Mouse (Mus musculus): ENCODE measurements around the gene Arhgap19.
"Not testable (repeated sequence)": the region's sequence is repeated elsewhere in the genome, so short reads cannot be mapped to it uniquely, and the experiment has no call there.

Gene Arhgap19

GRCm38 (mm10) chr19:41801742-41802369, at the start of gene Arhgap19:
Gene Arhgap19 (minus strand): TSS chr19:41802047.
- DNase-seq (ENCODE audit: low spot score) = peak; percentile 97

GRCm38 (mm10) chr19:41850719-41851543, 49.1 kb upstream of the Arhgap19 start:
- no peak for DNase-seq (ENCODE audit: low spot score)

- no peak for DNase-seq (ENCODE audit: low spot score)
These were observed 48.3 kb upstream of the Arhgap19 start for GRCm38 (mm10) chr19:41850021-41850718.

GRCm38 (mm10) chr19:41847992-41848851, 46.4 kb upstream of the Arhgap19 start, which contains the start of gene Frat2:
Gene Frat2 (minus strand): TSS chr19:41848132.
- peak; percentile 89 for DNase-seq (ENCODE audit: low spot score)

GRCm38 (mm10) chr19:41847614-41847991, 45.8 kb upstream of the Arhgap19 start:
- DNase-seq (ENCODE audit: low spot score) = not testable (repeated sequence)

GRCm38 (mm10) chr19:41847091-41847581, 45.3 kb upstream of the Arhgap19 start:
- peak; percentile 14 for DNase-seq (ENCODE audit: low spot score)

- no peak for DNase-seq (ENCODE audit: low spot score)
These were observed 44.7 kb upstream of the Arhgap19 start for GRCm38 (mm10) chr19:41846366-41847090.

GRCm38 (mm10) chr19:41844345-41844744, 42.5 kb upstream of the Arhgap19 start:
- DNase-seq (ENCODE audit: low spot score) = no peak

- DNase-seq (ENCODE audit: low spot score) = no peak
These were observed 40.9 kb upstream of the Arhgap19 start for GRCm38 (mm10) chr19:41842706-41843105.

GRCm38 (mm10) chr19:41842196-41842595, 40.3 kb upstream of the Arhgap19 start:
- DNase-seq (ENCODE audit: low spot score) = no peak

GRCm38 (mm10) chr19:41841105-41841750, 39.4 kb upstream of the Arhgap19 start:
- DNase-seq (ENCODE audit: low spot score) = no peak

GRCm38 (mm10) chr19:41839685-41840084, 37.8 kb upstream of the Arhgap19 start:
- DNase-seq (ENCODE audit: low spot score) = no peak

- no peak for DNase-seq (ENCODE audit: low spot score)
These were observed 37.0 kb upstream of the Arhgap19 start for GRCm38 (mm10) chr19:41838808-41839207.

GRCm38 (mm10) chr19:41837917-41838261, 36.0 kb upstream of the Arhgap19 start:
- DNase-seq (ENCODE audit: low spot score) = peak; percentile 66

GRCm38 (mm10) chr19:41837194-41837916, 35.5 kb upstream of the Arhgap19 start:
- no peak for DNase-seq (ENCODE audit: low spot score)

- DNase-seq (ENCODE audit: low spot score) = no peak
These were observed 34.9 kb upstream of the Arhgap19 start for GRCm38 (mm10) chr19:41836719-41837118.

GRCm38 (mm10) chr19:41835816-41836215, 34.0 kb upstream of the Arhgap19 start:
- DNase-seq (ENCODE audit: low spot score) = peak; percentile 36

GRCm38 (mm10) chr19:41835407-41835806, 33.6 kb upstream of the Arhgap19 start:
- DNase-seq (ENCODE audit: low spot score) = no peak

GRCm38 (mm10) chr19:41832501-41833201, 30.8 kb upstream of the Arhgap19 start:
- DNase-seq (ENCODE audit: low spot score) = no peak

Data from lung, postnatal 25 days (tissue).